Mouse (Mus musculus) activated CD4-positive, CD25-positive, alpha-beta regulatory T cell, adult 9 weeks (primary cell): ENCODE data around the gene Ifnb1. TPM values are rescaled to one million over a fixed set of nuclear protein-coding genes. Genes with fewer than 3 reads are reported as not detected.

Experiments used
- polyA plus RNA-seq: library from polyadenylated mRNA; unstranded; fragments of 100-300 nt; shearing (Covaris generic); gene quantifications from one replicate; pipeline ENCODE4 v1.2.1, GENCODE M21; 2017

Gene Ifnb1
- polyA plus RNA-seq = not detected

DNA sequence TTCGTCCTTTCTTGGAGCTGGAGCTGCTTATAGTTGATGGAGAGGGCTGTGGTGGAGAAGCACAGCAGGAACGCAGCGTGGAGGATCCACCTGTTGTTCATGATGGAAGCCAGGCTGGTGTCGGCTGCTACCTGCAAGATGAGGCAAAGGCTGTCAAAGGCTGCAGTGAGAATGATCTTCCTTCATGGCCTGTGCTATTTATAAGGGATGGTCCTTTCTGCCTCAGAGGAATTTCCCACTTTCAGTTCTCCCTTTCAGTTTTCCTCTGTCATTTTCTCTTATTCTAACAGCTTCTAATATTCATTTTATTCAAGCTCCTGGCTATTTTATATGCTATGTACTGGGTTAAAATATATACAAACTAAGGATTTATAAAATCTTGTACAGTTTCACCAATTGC lies at the start of gene Ifnb1:
TSS of gene Ifnb1 (minus strand) at position 101 of the 400 bp plus-strand sequence.

DNA sequence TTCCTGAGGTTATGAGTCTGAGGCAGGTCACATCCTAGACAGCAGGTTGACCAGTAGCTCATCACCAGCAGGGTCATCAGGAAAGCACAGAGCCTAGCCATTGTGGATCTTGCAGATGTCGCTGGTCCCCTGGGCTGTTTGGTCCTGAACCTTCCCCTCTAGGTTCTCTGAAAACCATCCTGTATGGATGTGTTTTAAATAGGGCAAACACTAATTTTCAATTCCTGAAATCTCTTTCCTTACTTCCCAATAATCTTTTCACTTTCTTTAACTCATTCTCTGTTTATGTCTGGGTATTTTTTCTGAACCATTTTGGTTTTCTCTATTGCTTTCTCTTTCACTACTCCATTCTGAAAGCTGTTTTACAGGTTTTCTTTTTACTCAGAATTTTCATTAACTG lies 49.1 kb upstream of the Ifnb1 start, which contains the start of gene Ifna14:
TSS of gene Ifna14 (minus strand) at position 101 of the 400 bp plus-strand sequence.

DNA sequence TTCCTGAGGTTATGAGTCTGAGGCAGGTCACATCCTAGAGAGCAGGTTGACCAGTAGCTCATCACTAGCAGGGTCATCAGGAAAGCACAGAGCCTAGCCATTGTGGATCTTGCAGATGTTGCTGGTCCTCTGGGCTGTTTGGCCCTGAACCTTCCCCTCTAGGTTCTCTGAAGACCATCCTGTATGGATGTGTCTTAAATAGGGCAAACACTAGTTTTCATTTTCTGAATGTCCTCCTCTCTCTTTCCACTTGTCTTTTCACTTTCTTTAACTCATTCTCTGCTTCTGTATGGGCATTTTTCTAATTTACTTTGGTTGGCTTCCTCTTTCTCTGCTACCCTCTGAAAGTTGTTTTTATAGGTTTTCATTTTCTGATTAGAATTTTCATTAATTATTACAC lies 35.6 kb upstream of the Ifnb1 start, which contains the start of gene Ifna15:
TSS of gene Ifna15 (minus strand) at position 101 of the 400 bp plus-strand sequence.

Other genes starting within 250 kb of the Ifnb1 start
- gene Hacd4, start 83.8 kb downstream of the Ifnb1 start, polyA plus RNA-seq = 0.18 TPM
- not detected for gene Ifna15, start 35.5 kb upstream of the Ifnb1 start, polyA plus RNA-seq
- not detected for gene Ifna14, start 49.0 kb upstream of the Ifnb1 start, polyA plus RNA-seq
- gene Ifna9, start 69.6 kb upstream of the Ifnb1 start, polyA plus RNA-seq = not detected
- gene Ifna12, start 80.6 kb upstream of the Ifnb1 start, polyA plus RNA-seq = not detected
- not detected for gene C87499, start 111.6 kb upstream of the Ifnb1 start, polyA plus RNA-seq
- gene Ifna13, start 121.7 kb upstream of the Ifnb1 start, polyA plus RNA-seq = not detected
- gene Ifna16, start 154.2 kb upstream of the Ifnb1 start, polyA plus RNA-seq = not detected
- not detected for gene Ifna2, start 161.1 kb upstream of the Ifnb1 start, polyA plus RNA-seq
- gene Ifnab, start 168.6 kb upstream of the Ifnb1 start, polyA plus RNA-seq = not detected
- gene Gm26566, start 199.0 kb upstream of the Ifnb1 start, polyA plus RNA-seq = not detected
- gene Klhl9, start 199.7 kb upstream of the Ifnb1 start, polyA plus RNA-seq = 20.7 TPM
- gene Gm13271, start 232.1 kb upstream of the Ifnb1 start, polyA plus RNA-seq = not detected
- not detected for gene Gm13283, start 237.3 kb upstream of the Ifnb1 start, polyA plus RNA-seq